Mouse (Mus musculus): Measurements from ENCODE around the gene Sphk2. TPM values are rescaled to one million over a fixed set of nuclear protein-coding genes. Genes with fewer than 3 reads are reported as not detected.

Sphk2 gene
- polyA plus RNA-seq, 1 experiment from 2014 or later = 45.5 TPM

- 91% methylated on average over 6 of the region's 6 CpGs for WGBS
- Histone ChIP-seq H3K36me3 (peaks cover 47% of the 10 kb centered on the region), H3K9me3 (replicated peaks) (no peaks in the 10 kb centered on the region), H3K4me3 (peak overlapping the region; percentile 74), H3K4me1 (peaks cover 46% of the 10 kb centered on the region), H3K27ac (peak overlapping the region; percentile 77; the same call in 1 of the 2 replicates), H3K27me3 (ENCODE audit: low read depth, poor library complexity, severe bottlenecking) (no peaks in the 10 kb centered on the region)
- DNase-seq (ENCODE audit: low spot score) = no peak
Observed at GRCm38 (mm10) chr7:45713881-45714520, 3.8 kb downstream of the Sphk2 start.

GRCm38 (mm10) chr7:45713396-45713795, 4.4 kb downstream of the Sphk2 start:
- Histone ChIP-seq H3K36me3 (peaks cover 43% of the 10 kb centered on the region), H3K9me3 (replicated peaks) (no peaks in the 10 kb centered on the region), H3K27me3 (ENCODE audit: low read depth, poor library complexity, severe bottlenecking) (no peaks in the 10 kb centered on the region), H3K27ac (no peak overlapping the region), H3K4me1 (peaks cover 49% of the 10 kb centered on the region), H3K4me3 (no peak overlapping the region)
- 93% methylated on average over 16 of the region's 16 CpGs for WGBS
- no peak for DNase-seq (ENCODE audit: low spot score)

GRCm38 (mm10) chr7:45712022-45712757, 5.6 kb downstream of the Sphk2 start:
- WGBS = 88% methylated on average over 21 of the region's 21 CpGs
- Histone ChIP-seq H3K4me1 (peaks cover 60% of the 10 kb centered on the region), H3K36me3 (peaks cover 43% of the 10 kb centered on the region)

GRCm38 (mm10) chr7:45711316-45712021, 6.3 kb downstream of the Sphk2 start:
- peaks cover 43% of the 10 kb centered on the region for H3K36me3 ChIP-seq
- 95% methylated on average over 24 of the region's 24 CpGs for WGBS
- no peak for DNase-seq (ENCODE audit: low spot score)
- H3K9me3 ChIP-seq (replicated peaks) = no peaks in the 10 kb centered on the region
- H3K27me3 ChIP-seq (ENCODE audit: low read depth, poor library complexity, severe bottlenecking) = no peaks in the 10 kb centered on the region
- peaks cover 60% of the 10 kb centered on the region for H3K4me1 ChIP-seq
- no peak overlapping the region for H3K27ac ChIP-seq
- H3K4me3 ChIP-seq = 0 out of 2 replicates have a peak overlapping the region, but pooled peaks have one; percentile 6

More at GRCm38 (mm10) chr7:45712022-45712757, 5.6 kb downstream of the Sphk2 start:
- DNase-seq (ENCODE audit: low spot score) = no peak
- Histone ChIP-seq H3K9me3 (replicated peaks) (no peaks in the 10 kb centered on the region), H3K27ac (no peak overlapping the region), H3K27me3 (ENCODE audit: low read depth, poor library complexity, severe bottlenecking) (no peaks in the 10 kb centered on the region), H3K4me3 (no peak overlapping the region)

GRCm38 (mm10) chr7:45710477-45711191, 7.2 kb downstream of the Sphk2 start:
- DNase-seq (ENCODE audit: low spot score) = no peak
- WGBS = 95% methylated on average over 20 of the region's 20 CpGs
- H3K4me1 ChIP-seq = peaks cover 60% of the 10 kb centered on the region
- no peak overlapping the region for H3K4me3 ChIP-seq
- H3K9me3 ChIP-seq (replicated peaks) = no peaks in the 10 kb centered on the region
- H3K36me3 ChIP-seq = peaks cover 43% of the 10 kb centered on the region
- no peak overlapping the region for H3K27ac ChIP-seq
- no peaks in the 10 kb centered on the region for H3K27me3 ChIP-seq (ENCODE audit: low read depth, poor library complexity, severe bottlenecking)

- no peak for DNase-seq (ENCODE audit: low spot score)
- H3K27ac ChIP-seq = 0 out of 2 replicates have a peak overlapping the region, but pooled peaks have one; percentile 10
- H3K4me3 ChIP-seq = no peak overlapping the region
- H3K4me1 ChIP-seq = peaks cover 58% of the 10 kb centered on the region
- WGBS = 83% methylated on average over 14 of the region's 14 CpGs
- no peaks in the 10 kb centered on the region for H3K9me3 ChIP-seq (replicated peaks)
- H3K36me3 ChIP-seq = peaks cover 43% of the 10 kb centered on the region
- no peaks in the 10 kb centered on the region for H3K27me3 ChIP-seq (ENCODE audit: low read depth, poor library complexity, severe bottlenecking)
Observed at GRCm38 (mm10) chr7:45709677-45710355, 8.0 kb downstream of the Sphk2 start.

- Histone ChIP-seq H3K27me3 (ENCODE audit: low read depth, poor library complexity, severe bottlenecking) (no peaks in the 10 kb centered on the region), H3K4me3 (peak overlapping the region; percentile 81; the same call in 1 of the 2 replicates), H3K9me3 (replicated peaks) (no peaks in the 10 kb centered on the region), H3K4me1 (peaks cover 54% of the 10 kb centered on the region), H3K36me3 (peaks cover 43% of the 10 kb centered on the region), H3K27ac (0 out of 2 replicates have a peak overlapping the region, but pooled peaks have one; percentile 90)
- WGBS = 62% methylated on average over 6 of the region's 6 CpGs
- no peak for DNase-seq (ENCODE audit: low spot score)
Observed at GRCm38 (mm10) chr7:45709036-45709435, 8.8 kb downstream of the Sphk2 start.

- peak overlapping the region; percentile 90 for H3K27ac ChIP-seq
- H3K9me3 ChIP-seq (replicated peaks) = no peaks in the 10 kb centered on the region
- peaks cover 59% of the 10 kb centered on the region for H3K4me1 ChIP-seq
- no peak for DNase-seq (ENCODE audit: low spot score)
- H3K4me3 ChIP-seq = peak overlapping the region; percentile 81
- 30% methylated on average over 13 of the region's 13 CpGs for WGBS
- no peaks in the 10 kb centered on the region for H3K27me3 ChIP-seq (ENCODE audit: low read depth, poor library complexity, severe bottlenecking)
- H3K36me3 ChIP-seq = peaks cover 39% of the 10 kb centered on the region
Observed at GRCm38 (mm10) chr7:45708221-45708761, 9.5 kb downstream of the Sphk2 start.

GRCm38 (mm10) chr7:45707375-45707967, 10.3 kb downstream of the Sphk2 start:
- peaks cover 31% of the 10 kb centered on the region for H3K36me3 ChIP-seq
- under 1% methylated on average over 27 of the region's 27 CpGs for WGBS
- peak; percentile 92 for DNase-seq (ENCODE audit: low spot score)

GRCm38 (mm10) chr7:45706721-45707241, 11.0 kb downstream of the Sphk2 start:
- Histone ChIP-seq H3K4me1 (peaks cover 65% of the 10 kb centered on the region), H3K9me3 (replicated peaks) (no peaks in the 10 kb centered on the region), H3K27me3 (ENCODE audit: low read depth, poor library complexity, severe bottlenecking) (0 out of 2 replicates have a peak, but pooled peaks cover under 1% of the 10 kb centered on the region), H3K36me3 (peaks cover 24% of the 10 kb centered on the region), H3K27ac (peak overlapping the region; percentile 90), H3K4me3 (peak overlapping the region; percentile 81)
- whole genome bisulfite sequencing = 2% methylated on average over 45 of the region's 45 CpGs
- peak; percentile 93 for DNase-seq (ENCODE audit: low spot score)

More at GRCm38 (mm10) chr7:45707375-45707967, 10.3 kb downstream of the Sphk2 start:
- Histone ChIP-seq H3K4me3 (peak overlapping the region; percentile 81), H3K27ac (peak overlapping the region; percentile 90), H3K4me1 (peaks cover 65% of the 10 kb centered on the region), H3K9me3 (replicated peaks) (no peaks in the 10 kb centered on the region), H3K27me3 (ENCODE audit: low read depth, poor library complexity, severe bottlenecking) (no peaks in the 10 kb centered on the region)

GRCm38 (mm10) chr7:45705873-45706281, 11.9 kb downstream of the Sphk2 start:
- peak overlapping the region; percentile 90 for H3K27ac ChIP-seq
- peaks cover 7% of the 10 kb centered on the region; the same call in 1 of the 2 replicates for H3K27me3 ChIP-seq (ENCODE audit: low read depth, poor library complexity, severe bottlenecking)
- no peaks in the 10 kb centered on the region for H3K9me3 ChIP-seq (replicated peaks)
- peaks cover 15% of the 10 kb centered on the region for H3K36me3 ChIP-seq
- WGBS = 0% methylated on average over 7 of the region's 7 CpGs
- H3K4me3 ChIP-seq = peak overlapping the region; percentile 81
- DNase-seq (ENCODE audit: low spot score) = peak; percentile 77
- peaks cover 69% of the 10 kb centered on the region for H3K4me1 ChIP-seq

All from limb, embryonic 10.5 days (tissue).